Comparison of ENCODE assay signal across 10 mouse cellular contexts in genomic region chr16:77237631-77238357, GRCm38 (mm10).
DNase-seq lines count a peak whose midpoint lies in the region; ATAC-seq lines count a peak whose summit lies in the region.
"Had no signal": no experiment of that assay in that cellular context is flagged by ENCODE, and none has a peak within 500 bp of the region (broad histone marks: within the 10 kb centered on the region; RNA-seq: fewer than 3 reads in every experiment).

No protein-coding gene starts in this region.

- no peak overlapping the region for H3K27ac ChIP-seq in heart, embryonic 14.5 days (replicated peaks in 1 of 2; ENCODE audit: control insufficient read depth in 1 of 2, insufficient read depth in 1 of 2, low read depth in 2 of 2, low read length in 2 of 2)
- no peak overlapping the region for H3K27ac ChIP-seq in heart, embryonic 10.5 days
- peak overlapping the region; percentile 83 for H3K27ac ChIP-seq in embryonic facial prominence, embryonic 15.5 days (replicated peaks)
- H3K27ac ChIP-seq in hindbrain, embryonic 14.5 days = peak overlapping the region; percentile 97
- peak overlapping the region; percentile 96 for H3K27ac ChIP-seq in neural tube, embryonic 14.5 days (ENCODE audit: low read depth, low read length)
- H3K27ac ChIP-seq: macrophage had no signal

- no peak for DNase-seq in heart, embryonic 10.5 days (ENCODE audit: low spot score)
- DNase-seq in hindbrain, embryonic 14.5 days (ENCODE audit: low spot score) = peak; percentile 60
- no peak for DNase-seq in adrenal gland, postnatal 10 days
- DNase-seq in natural killer cell, adult 2 months (ENCODE audit: low spot score in 2 of 2) = no peak
- no peak for DNase-seq in thymus, postnatal 36 days
- DNase-seq: adrenal gland, postnatal 36 days had no signal

- no peaks in the 10 kb centered on the region for H3K9me3 ChIP-seq in heart, embryonic 14.5 days (ENCODE audit: control insufficient read depth, low read length)
- H3K9me3 ChIP-seq in heart, embryonic 10.5 days = no peaks in the 10 kb centered on the region
- H3K9me3 ChIP-seq in embryonic facial prominence, embryonic 15.5 days (replicated peaks) = no peaks in the 10 kb centered on the region
- H3K9me3 ChIP-seq in hindbrain, embryonic 14.5 days (ENCODE audit: control insufficient read depth, low read length) = no peaks in the 10 kb centered on the region
- no peaks in the 10 kb centered on the region for H3K9me3 ChIP-seq in neural tube, embryonic 14.5 days (ENCODE audit: control insufficient read depth, low read length)

- H3K27me3 ChIP-seq in heart, embryonic 14.5 days (ENCODE audit: control insufficient read depth, insufficient read depth, low read length) = no peaks in the 10 kb centered on the region
- H3K27me3 ChIP-seq in heart, embryonic 10.5 days (ENCODE audit: insufficient read depth, poor library complexity, severe bottlenecking) = no peaks in the 10 kb centered on the region
- no peaks in the 10 kb centered on the region for H3K27me3 ChIP-seq in embryonic facial prominence, embryonic 15.5 days
- H3K27me3 ChIP-seq in hindbrain, embryonic 14.5 days (ENCODE audit: control insufficient read depth, insufficient read depth, low read length) = no peaks in the 10 kb centered on the region
- no peaks in the 10 kb centered on the region for H3K27me3 ChIP-seq in neural tube, embryonic 14.5 days (ENCODE audit: control insufficient read depth, insufficient read depth, low read length)

- ATAC-seq in heart, embryonic 14.5 days (ENCODE audit: insufficient number of reproducible peaks, insufficient read depth, low FRiP score, low read depth) = no peak
- ATAC-seq in embryonic facial prominence, embryonic 15.5 days (ENCODE audit: insufficient number of reproducible peaks, low FRiP score, low TSS enrichment, low read depth) = no peak
- no peak for ATAC-seq in hindbrain, embryonic 14.5 days (ENCODE audit: low FRiP score)
- no peak for ATAC-seq in neural tube, embryonic 14.5 days (ENCODE audit: low read depth)

- H3K9ac ChIP-seq in heart, embryonic 14.5 days (ENCODE audit: low read length) = no peak overlapping the region
- no peak overlapping the region for H3K9ac ChIP-seq in embryonic facial prominence, embryonic 15.5 days
- H3K9ac ChIP-seq in hindbrain, embryonic 14.5 days = peak overlapping the region; percentile 72
- H3K9ac ChIP-seq in neural tube, embryonic 14.5 days (replicated peaks; ENCODE audit: low read depth, low read length) = peak overlapping the region; percentile 52

- peak overlapping the region; percentile 65; the same call in 1 of the 2 replicates for H3K4me2 ChIP-seq in heart, embryonic 14.5 days (ENCODE audit: low read length)
- peak overlapping the region; percentile 52 for H3K4me2 ChIP-seq in embryonic facial prominence, embryonic 15.5 days (replicated peaks)
- peak overlapping the region; percentile 62 for H3K4me2 ChIP-seq in hindbrain, embryonic 14.5 days (replicated peaks)
- H3K4me2 ChIP-seq in neural tube, embryonic 14.5 days (ENCODE audit: low read depth, low read length) = peak overlapping the region; percentile 51

- no peaks in the 10 kb centered on the region for H3K36me3 ChIP-seq in heart, embryonic 14.5 days (ENCODE audit: control insufficient read depth, insufficient read depth, low read length)
- H3K36me3 ChIP-seq in heart, embryonic 10.5 days = no peaks in the 10 kb centered on the region
- H3K36me3 ChIP-seq in embryonic facial prominence, embryonic 15.5 days = no peaks in the 10 kb centered on the region
- no peaks in the 10 kb centered on the region for H3K36me3 ChIP-seq in hindbrain, embryonic 14.5 days (replicated peaks; ENCODE audit: control insufficient read depth, insufficient read depth)
- H3K36me3 ChIP-seq in neural tube, embryonic 14.5 days (ENCODE audit: control insufficient read depth, insufficient read depth, low read length) = no peaks in the 10 kb centered on the region

- 0 out of 4 replicates have a peak, but pooled peaks cover 0 to 6% of the 10 kb centered on the region in 2 experiments for H3K4me1 ChIP-seq in heart, embryonic 14.5 days (ENCODE audit: control insufficient read depth in 2 of 2, insufficient read depth in 2 of 2, low read length in 2 of 2)
- no peaks in the 10 kb centered on the region for H3K4me1 ChIP-seq in heart, embryonic 10.5 days
- H3K4me1 ChIP-seq in embryonic facial prominence, embryonic 15.5 days = peaks cover 10% of the 10 kb centered on the region
- peaks cover 22% of the 10 kb centered on the region; the same call in 1 of the 2 replicates for H3K4me1 ChIP-seq in hindbrain, embryonic 14.5 days (replicated peaks; ENCODE audit: control insufficient read depth, insufficient read depth, low read length)
- H3K4me1 ChIP-seq in neural tube, embryonic 14.5 days (ENCODE audit: control insufficient read depth, insufficient read depth, low read length) = 0 out of 2 replicates have a peak, but pooled peaks cover 7% of the 10 kb centered on the region

- WGBS in heart, embryonic 14.5 days = 82% methylated on average over 7 of the region's 7 CpGs
- 79% methylated on average over 7 of the region's 7 CpGs for WGBS in heart, embryonic 10.5 days
- 53% methylated on average over 7 of the region's 7 CpGs for WGBS in embryonic facial prominence, embryonic 15.5 days
- 20% methylated on average over 7 of the region's 7 CpGs for WGBS in hindbrain, embryonic 14.5 days
- 22% methylated on average over 7 of the region's 7 CpGs for WGBS in neural tube, embryonic 14.5 days

- no peak overlapping the region for H3K4me3 ChIP-seq in heart, embryonic 14.5 days (ENCODE audit: control insufficient read depth in 1 of 2, insufficient read depth in 1 of 2, low read depth in 1 of 2, low read length in 2 of 2)
- no peak overlapping the region for H3K4me3 ChIP-seq in heart, embryonic 10.5 days
- H3K4me3 ChIP-seq in embryonic facial prominence, embryonic 15.5 days (replicated peaks) = peak overlapping the region; percentile 38
- peak overlapping the region; percentile 32 for H3K4me3 ChIP-seq in hindbrain, embryonic 14.5 days (replicated peaks; ENCODE audit: low read length)
- H3K4me3 ChIP-seq in neural tube, embryonic 14.5 days (ENCODE audit: low read depth, low read length) = peak overlapping the region; percentile 40

Comparison
In these comparisons a context has a peak if more than half of its experiments do, and no peak if none do; other contexts are left out.
1. H3K27ac ChIP-seq: peak in embryonic facial prominence, embryonic 15.5 days (single experiment), hindbrain, embryonic 14.5 days (single experiment) and neural tube, embryonic 14.5 days (single experiment); none in heart, embryonic 14.5 days (0 of 2) and heart, embryonic 10.5 days (single experiment).
2. H3K4me3 ChIP-seq: peak in embryonic facial prominence, embryonic 15.5 days (single experiment), hindbrain, embryonic 14.5 days (single experiment) and neural tube, embryonic 14.5 days (single experiment); none in heart, embryonic 14.5 days (0 of 2) and heart, embryonic 10.5 days (single experiment).
3. H3K9ac ChIP-seq: peak in hindbrain, embryonic 14.5 days (single experiment) and neural tube, embryonic 14.5 days (single experiment); none in heart, embryonic 14.5 days (single experiment) and embryonic facial prominence, embryonic 15.5 days (single experiment).
4. Peak in every context shown above with its lines, with median percentiles within 50 percentile points of each other: H3K4me2 ChIP-seq.